Mouse (Mus musculus) effector memory CD4-positive, alpha-beta T cell, adult 7 months (primary cell): ENCODE results near the gene Afm. TPM values are rescaled to one million over a fixed set of nuclear protein-coding genes. Genes with fewer than 3 reads are reported as not detected.

Source experiments
- polyA plus RNA-seq: library from polyadenylated mRNA; unstranded; fragments of 100-300 nt; shearing (Covaris generic); gene quantifications from one replicate; pipeline ENCODE4 v1.2.1, GENCODE M21; 2017

Gene Afm
- not detected for polyA plus RNA-seq

DNA sequence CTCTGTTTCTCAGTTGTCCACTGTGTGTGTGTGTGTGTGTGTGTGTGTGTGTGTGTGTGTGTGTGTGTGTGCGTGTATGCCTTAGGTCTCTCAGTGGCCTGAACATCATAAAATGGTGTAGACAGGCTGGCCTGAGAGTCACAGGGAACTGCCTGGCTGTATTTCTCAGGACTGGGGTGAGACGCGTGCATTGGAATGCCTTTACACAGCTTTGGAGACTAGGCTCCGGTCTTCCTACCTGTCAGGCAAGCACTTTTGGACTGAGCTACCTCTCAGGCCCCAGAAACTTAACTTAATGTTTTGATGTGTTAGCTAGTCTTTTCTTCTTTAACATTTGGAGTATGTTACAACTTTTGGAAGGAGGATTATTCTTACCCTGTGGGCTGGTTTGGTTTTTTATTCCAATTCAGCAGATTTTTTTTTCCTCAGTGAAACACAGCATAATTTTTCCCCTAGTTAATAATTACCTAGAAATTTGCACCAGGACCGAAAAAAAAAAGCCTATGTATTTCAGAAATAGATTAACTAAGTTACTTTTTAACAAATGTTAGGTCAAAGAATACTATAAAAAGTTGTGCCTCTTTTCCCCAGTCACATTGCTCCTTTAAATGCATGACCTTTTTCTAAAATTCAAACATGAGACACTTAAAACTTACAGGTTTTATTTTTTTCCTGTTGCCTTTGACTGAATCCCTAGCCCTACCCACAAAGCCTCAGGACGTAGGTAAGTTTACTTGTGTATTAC lies at the start of gene Afm:
Gene Afm, plus strand, starts transcription at position 577 of the 745 bp plus-strand sequence.

DNA sequence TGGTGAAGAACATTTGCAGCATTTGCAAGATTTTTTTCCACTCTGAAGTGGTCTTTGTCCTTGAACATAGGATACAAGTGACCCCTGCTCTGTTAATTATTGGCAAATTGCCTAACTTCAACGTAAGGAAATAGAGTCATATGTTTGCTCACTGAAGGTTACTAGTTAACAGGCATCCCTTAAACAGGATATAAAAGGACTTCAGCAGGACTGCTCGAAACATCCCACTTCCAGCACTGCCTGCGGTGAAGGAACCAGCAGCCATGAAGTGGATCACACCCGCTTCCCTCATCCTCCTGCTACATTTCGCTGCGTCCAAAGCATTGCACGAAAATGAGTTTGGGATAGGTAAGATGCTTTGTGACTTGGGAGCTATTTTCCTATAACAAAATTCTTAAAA lies 28.2 kb upstream of the Afm start, which contains the start of gene Afp:
Gene Afp, plus strand, starts transcription at position 220 of the 400 bp plus-strand sequence.

DNA sequence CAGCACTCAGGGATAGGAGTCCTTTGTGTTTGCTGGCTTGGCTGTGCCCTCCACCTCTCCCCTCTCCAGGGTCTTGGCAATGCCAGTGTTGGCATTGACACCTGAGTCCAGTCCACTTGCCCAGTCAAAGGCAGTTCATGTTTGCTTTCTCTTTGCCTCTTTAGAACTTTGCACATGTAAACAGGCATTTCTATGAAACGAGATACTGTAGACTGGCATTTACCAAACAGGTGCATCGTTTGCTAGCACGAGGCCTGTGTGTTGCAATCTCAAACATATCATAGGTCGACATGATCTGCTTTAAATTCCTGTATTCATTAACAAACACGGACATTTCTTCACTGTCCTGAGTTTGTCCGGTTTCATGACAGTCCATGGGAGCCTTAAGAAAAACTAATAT lies 42.0 kb downstream of the Afm start, which contains the start of gene 5830473C10Rik:
Gene 5830473C10Rik, plus strand, starts transcription at position 365 of the 400 bp plus-strand sequence.

Other genes with a start within 250 kb of the Afm start
- gene Ankrd17, start 152.4 kb upstream of the Afm start, polyA plus RNA-seq, result 24.1 TPM
- gene Gm9958, start 151.7 kb upstream of the Afm start, polyA plus RNA-seq, result 2.4 TPM
- not detected for gene Alb, start 58.0 kb upstream of the Afm start, polyA plus RNA-seq
- 6.1 TPM for gene Afp, start 28.2 kb upstream of the Afm start, polyA plus RNA-seq
- not detected for gene 5830473C10Rik, start 42.2 kb downstream of the Afm start, polyA plus RNA-seq
- gene Rassf6, start 121.7 kb downstream of the Afm start, polyA plus RNA-seq, result 1.6 TPM
- not detected for gene Cxcl5, start 240.4 kb downstream of the Afm start, polyA plus RNA-seq
- not detected for gene Ppbp, start 249.6 kb downstream of the Afm start, polyA plus RNA-seq